9 mouse cellular contexts compared by ENCODE assay signal in the genomic region with DNA sequence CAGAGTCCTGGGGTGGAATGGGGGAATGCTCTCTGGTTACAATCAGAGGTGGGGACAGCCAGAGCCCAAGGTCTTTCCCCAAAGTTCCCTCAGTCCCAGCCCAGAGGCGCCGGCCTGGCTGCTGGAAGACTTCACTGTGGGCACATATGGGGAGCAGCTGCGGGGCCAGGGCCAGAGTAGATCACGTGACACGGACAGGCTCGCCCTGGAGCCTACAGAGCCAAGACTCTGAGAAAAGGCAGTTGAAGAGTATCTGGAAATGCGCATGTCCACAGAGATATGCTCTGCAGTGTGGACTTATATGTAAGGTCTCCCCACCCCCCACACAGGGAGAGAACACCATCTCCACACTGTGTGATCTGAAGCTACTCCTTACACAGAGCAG. TPM values are rescaled to one million over a fixed set of nuclear protein-coding genes. Genes with fewer than 3 reads are reported as not detected.
DNase-seq lines count a peak whose midpoint lies in the region; ATAC-seq and TF ChIP-seq lines count a peak whose summit lies in the region.
"Had no signal": no experiment of that assay in that cellular context is flagged by ENCODE, and none has a peak within 500 bp of the region (broad histone marks: within the 10 kb centered on the region; RNA-seq: fewer than 3 reads in every experiment).

No protein-coding gene starts in this region.

- H3K4me1 ChIP-seq in intestine, postnatal 0 days (replicated peaks; ENCODE audit: control insufficient read depth, insufficient read depth, low read length) = peaks cover 19% of the 10 kb centered on the region
- H3K4me1 ChIP-seq in lung, adult 2 months (ENCODE audit: control insufficient read depth, insufficient read depth, low read length) = peaks cover 28% of the 10 kb centered on the region
- H3K4me1 ChIP-seq in stomach, embryonic 14.5 days (ENCODE audit: control insufficient read depth, insufficient read depth, low read length) = peaks cover 55% of the 10 kb centered on the region

- no peak overlapping the region for H3K9ac ChIP-seq in intestine, postnatal 0 days (ENCODE audit: low read depth, low read length)
- H3K9ac ChIP-seq in stomach, embryonic 14.5 days (replicated peaks; ENCODE audit: low read depth, low read length) = no peak overlapping the region

- intact Hi-C loops in left cerebral cortex, postnatal 25 days (cut with DNase I) = no loop called here

- 0 out of 2 replicates have a peak, but pooled peaks have one; percentile 13 for TF ChIP-seq POLR2A in lung, adult 2 months (IDR thresholded peaks at IDR 0.05; ENCODE audit: borderline replicate concordance, extremely low read depth, low read depth, low read length)

- H3K27me3 ChIP-seq in intestine, postnatal 0 days (replicated peaks; ENCODE audit: control insufficient read depth, insufficient read depth, low read length) = no peaks in the 10 kb centered on the region
- no peaks in the 10 kb centered on the region for H3K27me3 ChIP-seq in stomach, embryonic 14.5 days (ENCODE audit: control insufficient read depth, insufficient read depth, low read length)

- no peak for TF ChIP-seq CTCF in intestine, postnatal 0 days (IDR thresholded peaks at IDR 0.05; ENCODE audit: low read depth)
- TF ChIP-seq CTCF in lung, adult 2 months (IDR thresholded peaks at IDR 0.05; ENCODE audit: insufficient read depth, low read length) = no peak

- 11% methylated on average over 7 of the region's 7 CpGs for WGBS in intestine, postnatal 0 days
- WGBS in lung, adult 2 months = 21% methylated on average over 7 of the region's 7 CpGs
- WGBS in stomach, embryonic 14.5 days = 17% methylated on average over 7 of the region's 7 CpGs

- no peak overlapping the region for H3K4me2 ChIP-seq in intestine, postnatal 0 days (replicated peaks; ENCODE audit: low read depth)
- no peak overlapping the region for H3K4me2 ChIP-seq in stomach, embryonic 14.5 days (replicated peaks; ENCODE audit: low read depth, low read length)

- no peaks in the 10 kb centered on the region for H3K9me3 ChIP-seq in intestine, postnatal 0 days (ENCODE audit: control insufficient read depth)
- no peaks in the 10 kb centered on the region for H3K9me3 ChIP-seq in stomach, embryonic 14.5 days (ENCODE audit: control insufficient read depth, low read depth, low read length)

- H3K36me3 ChIP-seq in intestine, postnatal 0 days (ENCODE audit: control insufficient read depth, insufficient read depth) = no peaks in the 10 kb centered on the region
- H3K36me3 ChIP-seq in stomach, embryonic 14.5 days (ENCODE audit: control insufficient read depth, insufficient read depth, low read length) = no peaks in the 10 kb centered on the region

- H3K4me3 ChIP-seq in intestine, postnatal 0 days (ENCODE audit: low read depth, low read length) = no peak overlapping the region
- no peak overlapping the region for H3K4me3 ChIP-seq in lung, adult 2 months (replicated peaks; ENCODE audit: extremely low read depth, low read depth, low read length)
- no peak overlapping the region for H3K4me3 ChIP-seq in stomach, embryonic 14.5 days (ENCODE audit: low read depth, low read length)

- H3K27ac ChIP-seq in intestine, postnatal 0 days (ENCODE audit: low read depth, low read length) = peak overlapping the region; percentile 66; the same call in 1 of the 2 replicates
- peak overlapping the region; percentile 83 for H3K27ac ChIP-seq in stomach, embryonic 14.5 days (ENCODE audit: low read length)

- DNase-seq in heart, adult 11 months = peak; percentile 99
- no peak for DNase-seq in heart, adult 8-10 months (ENCODE audit: low spot score)
- peak; percentile 74 for DNase-seq in gastrocnemius, postnatal 25 days
- DNase-seq in lung, adult 2 months = no peak
- DNase-seq in left cerebral cortex, postnatal 25 days (ENCODE audit: low spot score in 2 of 2) = no peak
- DNase-seq in spleen, postnatal 4 days (ENCODE audit: low spot score in 2 of 2) = no peak

- ATAC-seq in intestine, postnatal 0 days = peak; percentile 32
- ATAC-seq in stomach, embryonic 14.5 days (ENCODE audit: insufficient number of reproducible peaks, insufficient read depth, low FRiP score, low read depth) = peak; percentile 82

RNA-seq across cellular contexts. Expression of a gene that starts 6.4 kb away (rescaled TPM):
- total RNA-seq in heart, adult 8-10 months (2022) = 10 to 100 TPM; 43.3 to 63.6 (median 58.4) TPM
- total RNA-seq in gastrocnemius, postnatal 25 days (2021) = 10 to 100 TPM in 1 of 2 experiments, 1 to 10 TPM in 1; 9.7 to 14.0 TPM
- polyA plus RNA-seq in intestine, postnatal 0 days (2015; fragmentation: Nextera tagmentation; extraction: Ambion mirVana) = 76.1 and 92.4 TPM in 2 replicates
- 323 and 438 TPM in 2 replicates for polyA plus RNA-seq in lung, adult 2 months (2012; rRNA removed)
- polyA plus RNA-seq in stomach, embryonic 14.5 days (2014; fragmentation: Nextera tagmentation; extraction: Ambion mirVana) = 147 and 150 TPM in 2 replicates
- 10 to 100 TPM; 19.9 to 30.4 TPM for total RNA-seq in left cerebral cortex, postnatal 25 days (2021)

RNA-seq across cellular contexts. Expression of a gene that starts 24.3 kb away (rescaled TPM):
- 10 to 100 TPM; 10.3 to 16.2 (median 12.4) TPM for total RNA-seq in heart, adult 8-10 months (2022)
- total RNA-seq in gastrocnemius, postnatal 25 days (2021) = 1 to 10 TPM; 2.2 to 2.7 TPM
- polyA plus RNA-seq in intestine, postnatal 0 days (2015; fragmentation: Nextera tagmentation; extraction: Ambion mirVana) = 9.3 and 9.5 TPM in 2 replicates
- 84.7 and 90.1 TPM in 2 replicates for polyA plus RNA-seq in lung, adult 2 months (2012; rRNA removed)
- 18.4 and 21.7 TPM in 2 replicates for polyA plus RNA-seq in stomach, embryonic 14.5 days (2014; fragmentation: Nextera tagmentation; extraction: Ambion mirVana)
- total RNA-seq in left cerebral cortex, postnatal 25 days (2021) = 1 to 10 TPM; 1.8 to 2.6 TPM
- total RNA-seq: CH12.LX had no signal

RNA-seq across cellular contexts. Expression of a gene that starts 42.8 kb away (rescaled TPM):
- total RNA-seq in heart, adult 8-10 months (2022) = 10 to 100 TPM; 15.0 to 19.6 (median 16.6) TPM
- 10 to 100 TPM; 11.3 to 11.5 TPM for total RNA-seq in gastrocnemius, postnatal 25 days (2021)
- polyA plus RNA-seq in intestine, postnatal 0 days (2015; fragmentation: Nextera tagmentation; extraction: Ambion mirVana) = 19.0 and 21.5 TPM in 2 replicates
- 2.9 and 3.8 TPM in 2 replicates for polyA plus RNA-seq in lung, adult 2 months (2012; rRNA removed)
- polyA plus RNA-seq in stomach, embryonic 14.5 days (2014; fragmentation: Nextera tagmentation; extraction: Ambion mirVana) = 26.5 and 30.1 TPM in 2 replicates
- 10 to 100 TPM; 21.3 to 24.5 TPM for total RNA-seq in left cerebral cortex, postnatal 25 days (2021)

Comparison
In these comparisons a context has a peak if more than half of its experiments do, and no peak if none do; other contexts are left out.
1. DNase-seq: peak in heart, adult 11 months (single experiment) and gastrocnemius, postnatal 25 days (single experiment); none in heart, adult 8-10 months (single experiment), lung, adult 2 months (single experiment), left cerebral cortex, postnatal 25 days (0 of 2) and spleen, postnatal 4 days (0 of 2).